In genomic region chr11:90249701-90250141, GRCm38 (mm10) we compare ENCODE assay signal across 8 mouse cellular contexts. TPM values are rescaled to one million over a fixed set of nuclear protein-coding genes. Genes with fewer than 3 reads are reported as not detected.
DNase-seq lines count a peak whose midpoint lies in the region; ATAC-seq lines count a peak whose summit lies in the region.

No protein-coding gene starts in this region.

- peak overlapping the region; percentile 80 for H3K27ac ChIP-seq in kidney, embryonic 14.5 days (ENCODE audit: low read depth, low read length)
- peak overlapping the region; percentile 69; the same call in 1 of the 2 replicates for H3K27ac ChIP-seq in forebrain, embryonic 11.5 days (ENCODE audit: low read depth, low read length)
- peak overlapping the region; percentile 87 for H3K27ac ChIP-seq in limb, embryonic 15.5 days
- H3K27ac ChIP-seq in stomach, embryonic 16.5 days (ENCODE audit: low read length), result peak overlapping the region; percentile 75

- no peaks in the 10 kb centered on the region for H3K27me3 ChIP-seq in kidney, embryonic 14.5 days (ENCODE audit: control insufficient read depth, insufficient read depth, low read length)
- H3K27me3 ChIP-seq in forebrain, embryonic 11.5 days (ENCODE audit: control insufficient read depth, insufficient read depth, low read length), result no peaks in the 10 kb centered on the region
- no peaks in the 10 kb centered on the region for H3K27me3 ChIP-seq in limb, embryonic 15.5 days
- H3K27me3 ChIP-seq in stomach, embryonic 16.5 days (ENCODE audit: control insufficient read depth, insufficient read depth, low read length), result no peaks in the 10 kb centered on the region

- no peaks in the 10 kb centered on the region for H3K36me3 ChIP-seq in kidney, embryonic 14.5 days (ENCODE audit: control insufficient read depth, insufficient read depth, low read length)
- no peaks in the 10 kb centered on the region for H3K36me3 ChIP-seq in forebrain, embryonic 11.5 days (ENCODE audit: control insufficient read depth, insufficient read depth, low read length)
- H3K36me3 ChIP-seq in limb, embryonic 15.5 days, result no peaks in the 10 kb centered on the region
- H3K36me3 ChIP-seq in stomach, embryonic 16.5 days (ENCODE audit: control insufficient read depth, insufficient read depth, low read length), result no peaks in the 10 kb centered on the region

- ATAC-seq in kidney, embryonic 14.5 days (ENCODE audit: low FRiP score, low TSS enrichment), result peak; percentile 48
- peak; percentile 35; the same call in 1 of the 2 replicates for ATAC-seq in forebrain, embryonic 11.5 days (replicated peaks; ENCODE audit: low FRiP score)
- ATAC-seq in limb, embryonic 15.5 days (ENCODE audit: insufficient number of reproducible peaks, low FRiP score, low TSS enrichment, low read depth), result peak; percentile 15; the same call in 1 of the 2 replicates
- ATAC-seq in stomach, embryonic 16.5 days (ENCODE audit: insufficient read depth, low FRiP score), result no peak

- H3K9ac ChIP-seq in kidney, embryonic 14.5 days (ENCODE audit: low read depth, low read length), result peak overlapping the region; percentile 91
- peak overlapping the region; percentile 82 for H3K9ac ChIP-seq in forebrain, embryonic 11.5 days (ENCODE audit: low read length)
- peak overlapping the region; percentile 87 for H3K9ac ChIP-seq in limb, embryonic 15.5 days
- H3K9ac ChIP-seq in stomach, embryonic 16.5 days (ENCODE audit: low read length), result peak overlapping the region; percentile 92

- H3K4me1 ChIP-seq in kidney, embryonic 14.5 days (ENCODE audit: control insufficient read depth, insufficient read depth, low read length), result peaks cover 7% of the 10 kb centered on the region; the same call in 1 of the 2 replicates
- H3K4me1 ChIP-seq in forebrain, embryonic 11.5 days (replicated peaks; ENCODE audit: control insufficient read depth, insufficient read depth, low read length), result peaks cover 6% of the 10 kb centered on the region; the same call in 1 of the 2 replicates
- H3K4me1 ChIP-seq in limb, embryonic 15.5 days, result peaks cover 23% of the 10 kb centered on the region; the same call in 1 of the 2 replicates
- peaks cover 18% of the 10 kb centered on the region for H3K4me1 ChIP-seq in stomach, embryonic 16.5 days (ENCODE audit: control insufficient read depth, insufficient read depth, low read length)

- no peak for DNase-seq in kidney, postnatal 4 days
- DNase-seq in MEL-GATA-1-ER (ENCODE audit: extremely low read depth, low read depth), result peak; percentile 18
- DNase-seq in forebrain, embryonic 11.5 days (ENCODE audit: low spot score), result no peak
- DNase-seq in layer of hippocampus, adult 18-20 months (ENCODE audit: low spot score in 2 of 2), result no peak
- no peak for DNase-seq in natural killer cell, adult 2 months (ENCODE audit: low spot score in 2 of 2)

- peak overlapping the region; percentile 56 for H3K4me2 ChIP-seq in kidney, embryonic 14.5 days (replicated peaks; ENCODE audit: low read depth, low read length)
- peak overlapping the region; percentile 71 for H3K4me2 ChIP-seq in forebrain, embryonic 11.5 days (ENCODE audit: low read depth, low read length, severe bottlenecking)
- H3K4me2 ChIP-seq in limb, embryonic 15.5 days, result peak overlapping the region; percentile 76
- H3K4me2 ChIP-seq in stomach, embryonic 16.5 days (ENCODE audit: low read depth, low read length), result peak overlapping the region; percentile 88

- H3K9me3 ChIP-seq in kidney, embryonic 14.5 days (ENCODE audit: control insufficient read depth, low read length), result no peaks in the 10 kb centered on the region
- no peaks in the 10 kb centered on the region for H3K9me3 ChIP-seq in forebrain, embryonic 11.5 days (ENCODE audit: control insufficient read depth, low read length)
- no peaks in the 10 kb centered on the region for H3K9me3 ChIP-seq in limb, embryonic 15.5 days
- no peaks in the 10 kb centered on the region for H3K9me3 ChIP-seq in stomach, embryonic 16.5 days (replicated peaks; ENCODE audit: control insufficient read depth, low read length)

- 0% methylated on average over 20 of the region's 22 CpGs for WGBS in kidney, embryonic 14.5 days
- WGBS in forebrain, embryonic 11.5 days, result under 1% methylated on average over 22 of the region's 22 CpGs
- WGBS in limb, embryonic 15.5 days, result 0% methylated on average over 22 of the region's 22 CpGs
- WGBS in stomach, embryonic 16.5 days, result under 1% methylated on average over 22 of the region's 22 CpGs

- H3K4me3 ChIP-seq in kidney, embryonic 14.5 days (ENCODE audit: low read length), result peak overlapping the region; percentile 79
- peak overlapping the region; percentile 80 for H3K4me3 ChIP-seq in forebrain, embryonic 11.5 days (ENCODE audit: low read depth, low read length)
- H3K4me3 ChIP-seq in limb, embryonic 15.5 days, result peak overlapping the region; percentile 88
- peak overlapping the region; percentile 90 for H3K4me3 ChIP-seq in stomach, embryonic 16.5 days (replicated peaks; ENCODE audit: low read length)

RNA-seq across cellular contexts. Expression of gene Mmd, which starts 0.5 kb away (rescaled TPM):
- polyA plus RNA-seq in kidney, embryonic 14.5 days (2014; fragmentation: Nextera tagmentation; extraction: Ambion mirVana), result 25.5 and 25.6 TPM in 2 replicates
- 41.3 and 42.7 TPM in 2 replicates for polyA plus RNA-seq in forebrain, embryonic 11.5 days (2014; fragmentation: Nextera tagmentation; extraction: Ambion mirVana)
- 26.3 and 31.7 TPM in 2 replicates for polyA plus RNA-seq in limb, embryonic 15.5 days (2015; fragmentation: Nextera tagmentation; extraction: Ambion mirVana)
- 47.5 and 48.6 TPM in 2 replicates for polyA plus RNA-seq in stomach, embryonic 16.5 days (2015; fragmentation: Nextera tagmentation; extraction: Ambion mirVana)
- 100 to 1,000 TPM; 376 to 382 TPM for total RNA-seq in layer of hippocampus, adult 18-20 months (2021)
